ENCODE assay signal across 22 mouse cellular contexts in the genomic region with DNA sequence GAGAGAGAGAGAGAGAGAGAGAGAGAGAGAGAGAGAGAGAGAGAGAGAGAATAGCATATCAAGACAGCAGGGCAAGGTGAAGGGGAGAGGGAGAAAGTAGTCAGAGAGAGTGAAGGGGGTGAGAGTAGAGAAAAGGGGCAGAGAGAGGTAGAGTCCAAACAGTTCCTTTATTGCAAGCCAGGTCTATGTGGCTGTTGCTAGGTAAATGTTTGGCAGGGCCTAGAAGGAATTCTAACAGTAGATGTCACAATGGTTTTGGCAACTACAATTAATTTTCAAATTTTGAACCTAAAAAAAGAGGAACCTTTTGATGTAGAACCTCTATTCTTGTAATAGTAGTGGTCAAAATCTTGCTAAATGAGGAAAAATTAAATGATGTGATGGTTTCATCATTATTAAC.
"Had no signal": no experiment of that assay in that cellular context is flagged by ENCODE, and none has a peak within 500 bp of the region (broad histone marks: within the 10 kb centered on the region; RNA-seq: fewer than 3 reads in every experiment).

No protein-coding gene starts in this region.

- H3K27ac ChIP-seq: lung, embryonic 15.5 days; macrophage; midbrain, embryonic 10.5 days; midbrain, embryonic 12.5 days; neural tube, embryonic 13.5 days; neural tube, embryonic 15.5 days had no signal

- DNase-seq: liver, postnatal 0 days; lung, adult 2 months; lung, postnatal 14 days; lung, postnatal 36 days; midbrain, embryonic 14.5 days; retina, postnatal 1 day; right cerebral cortex, adult 18-20 months; right cerebral cortex, postnatal 25 days; right cerebral cortex, postnatal 4 days; spleen, adult 18-20 months; thymus, adult 18-20 months; thymus, postnatal 14 days; thymus, postnatal 36 days had no signal

- H3K9me3 ChIP-seq: lung, embryonic 15.5 days; midbrain, embryonic 10.5 days; midbrain, embryonic 12.5 days; neural tube, embryonic 13.5 days; neural tube, embryonic 15.5 days had no signal

- H3K27me3 ChIP-seq: lung, embryonic 15.5 days; midbrain, embryonic 12.5 days; neural tube, embryonic 13.5 days; neural tube, embryonic 15.5 days had no signal

- H3K4me3 ChIP-seq: lung, embryonic 15.5 days; midbrain, embryonic 10.5 days; midbrain, embryonic 12.5 days; myocyte; neural tube, embryonic 13.5 days; neural tube, embryonic 15.5 days had no signal

- H3K36me3 ChIP-seq: lung, embryonic 15.5 days; midbrain, embryonic 10.5 days; midbrain, embryonic 12.5 days; neural tube, embryonic 13.5 days; neural tube, embryonic 15.5 days had no signal

- H3K9ac ChIP-seq: liver, postnatal 0 days; lung, embryonic 15.5 days; midbrain, embryonic 12.5 days; neural tube, embryonic 13.5 days; neural tube, embryonic 15.5 days had no signal

- H3K4me1 ChIP-seq: lung, embryonic 15.5 days; midbrain, embryonic 10.5 days; midbrain, embryonic 12.5 days; neural tube, embryonic 13.5 days; neural tube, embryonic 15.5 days had no signal

- H3K4me2 ChIP-seq: lung, embryonic 15.5 days; midbrain, embryonic 12.5 days; neural tube, embryonic 13.5 days; neural tube, embryonic 15.5 days had no signal

- ATAC-seq: liver, postnatal 0 days; lung, postnatal 0 days; midbrain, embryonic 16.5 days had no signal
